Mouse (Mus musculus) forebrain, embryonic 13.5 days (tissue): Measurements from ENCODE around the gene Ahcyl2. TPM values are rescaled to one million over a fixed set of nuclear protein-coding genes. Genes with fewer than 3 reads are reported as not detected.

ENCODE experiments used
- ATAC-seq: fragments of 200-750 bp; cut with Nextera tagmentation; 2 replicates; pipeline ENCODE4 v1.8.0; 2017
- H3K27ac ChIP-seq: fragments of 300-500 bp; sonication (generic); 2 replicates; pipeline ENCODE4 v1.5.1; 2015; ENCODE audit warnings: inconsistent platforms, mild to moderate bottlenecking, moderate library complexity
- H3K27me3 ChIP-seq: fragments of 300-500 bp; sonication (generic); 2 replicates; pipeline ENCODE4 v1.6.1; 2015; ENCODE audit warnings: mild to moderate bottlenecking, inconsistent platforms
- H3K36me3 ChIP-seq: fragments of 300-500 bp; sonication (generic); 2 replicates; pipeline ENCODE4 v1.6.1; 2015; ENCODE audit warnings: mild to moderate bottlenecking, inconsistent platforms; ENCODE audit not compliant: poor library complexity, severe bottlenecking
- H3K4me1 ChIP-seq: fragments of 300-500 bp; sonication (generic); 2 replicates; pipeline ENCODE4 v1.6.1; 2015; ENCODE audit warnings: inconsistent platforms
- H3K4me2 ChIP-seq: fragments of 300-500 bp; sonication (generic); 2 replicates; pipeline ENCODE4 v1.6.1; 2015; ENCODE audit warnings: inconsistent platforms, mild to moderate bottlenecking, moderate library complexity
- H3K4me3 ChIP-seq: fragments of 300-500 bp; sonication (generic); 2 replicates; pipeline ENCODE4 v1.5.1; 2015; ENCODE audit warnings: mild to moderate bottlenecking, inconsistent platforms
- H3K9ac ChIP-seq: fragments of 300-500 bp; sonication (generic); 2 replicates; pipeline ENCODE4 v1.6.1; 2015; ENCODE audit warnings: mild to moderate bottlenecking, inconsistent platforms
- H3K9me3 ChIP-seq: fragments of 300-500 bp; sonication (generic); replicated peaks from 2 replicates; pipeline ENCODE4 v1.6.1; 2016; ENCODE audit warnings: inconsistent platforms
- WGBS: fragments of 180-500 bp; shearing (Covaris S2); methylation state at CpG from one replicate; pipeline ENCODE4 v1.1.7; 2015; 5-methylcytosine and 5-hydroxymethylcytosine counted together
- polyA plus RNA-seq: library from polyadenylated mRNA; unstranded; fragments of >200 nt; fragmentation: Nextera tagmentation; extraction: Ambion mirVana; gene quantifications from 2 replicates; pipeline ENCODE4 v1.2.1, GENCODE M21; 2015

The Ahcyl2 gene
- polyA plus RNA-seq, 1 experiment from 2014 or later, result 11.1 TPM

- Histone ChIP-seq H3K9ac (no peak overlapping the region), H3K4me3 (no peak overlapping the region), H3K27ac (no peak overlapping the region), H3K9me3 (no peaks in the 10 kb centered on the region), H3K4me2 (no peak overlapping the region), H3K4me1 (no peaks in the 10 kb centered on the region), H3K27me3 (no peaks in the 10 kb centered on the region), H3K36me3 (no peaks in the 10 kb centered on the region)
- no peak for ATAC-seq
Measured at GRCm38 (mm10) chr6:29930087-29930486, 162.3 kb downstream of the Ahcyl2 start.

DNA sequence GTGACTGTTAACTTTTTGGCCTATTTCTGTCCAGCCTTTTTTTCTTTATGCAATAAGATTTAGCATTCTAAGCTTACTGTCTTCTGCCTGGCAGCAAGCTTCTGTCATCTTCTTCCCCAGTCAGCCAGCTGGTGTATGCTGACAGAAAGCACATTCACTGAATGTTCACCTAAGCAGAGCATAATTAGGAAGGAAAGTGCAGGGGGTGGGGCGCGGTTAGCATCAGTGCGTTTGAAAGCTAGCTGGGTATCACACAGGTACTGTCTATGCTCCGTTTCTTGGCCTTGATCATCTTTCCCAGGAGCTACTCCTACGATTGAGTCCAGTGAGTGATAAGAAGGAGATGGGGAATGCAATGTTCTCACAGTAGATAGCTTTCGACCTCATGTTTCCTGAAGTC lies 162.9 kb downstream of the Ahcyl2 start:
- 88% methylated on average over 6 of the region's 6 CpGs for WGBS
- no peak overlapping the region for H3K27ac ChIP-seq

DNA sequence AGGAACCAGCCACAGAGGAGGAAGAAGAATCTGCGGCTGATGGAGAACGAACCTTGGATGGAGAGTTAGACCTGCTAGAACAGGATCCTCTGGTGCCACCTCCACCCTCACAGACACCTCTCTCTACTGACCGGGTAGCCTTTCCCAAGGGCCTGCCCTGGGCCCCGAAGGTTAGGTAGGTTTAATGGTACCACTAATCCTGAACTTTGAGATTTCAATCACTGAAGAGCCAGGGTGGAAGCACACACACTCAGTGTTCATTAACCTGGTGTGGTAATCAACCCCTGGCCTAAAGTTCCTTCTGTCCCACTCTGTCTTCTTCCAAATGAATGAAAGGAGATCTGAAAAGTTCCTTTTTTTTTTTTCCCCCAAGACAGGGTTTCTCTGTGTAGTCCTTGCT lies 163.4 kb downstream of the Ahcyl2 start:
- no peaks in the 10 kb centered on the region for H3K9me3 ChIP-seq
- H3K27ac ChIP-seq, result no peak overlapping the region
- H3K4me1 ChIP-seq, result no peaks in the 10 kb centered on the region
- H3K36me3 ChIP-seq, result no peaks in the 10 kb centered on the region
- no peak for ATAC-seq
- no peaks in the 10 kb centered on the region for H3K27me3 ChIP-seq
- no peak overlapping the region for H3K4me2 ChIP-seq
- no peak overlapping the region for H3K4me3 ChIP-seq
- WGBS, result 87% methylated on average over 4 of the region's 4 CpGs
- no peak overlapping the region for H3K9ac ChIP-seq

More for the DNA sequence above, 162.9 kb downstream of the Ahcyl2 start:
- no peaks in the 10 kb centered on the region for H3K4me1 ChIP-seq
- no peak overlapping the region for H3K9ac ChIP-seq
- H3K9me3 ChIP-seq, result no peaks in the 10 kb centered on the region
- no peak overlapping the region for H3K4me3 ChIP-seq
- H3K36me3 ChIP-seq, result no peaks in the 10 kb centered on the region
- H3K4me2 ChIP-seq, result no peak overlapping the region
- ATAC-seq, result no peak
- H3K27me3 ChIP-seq, result no peaks in the 10 kb centered on the region

DNA sequence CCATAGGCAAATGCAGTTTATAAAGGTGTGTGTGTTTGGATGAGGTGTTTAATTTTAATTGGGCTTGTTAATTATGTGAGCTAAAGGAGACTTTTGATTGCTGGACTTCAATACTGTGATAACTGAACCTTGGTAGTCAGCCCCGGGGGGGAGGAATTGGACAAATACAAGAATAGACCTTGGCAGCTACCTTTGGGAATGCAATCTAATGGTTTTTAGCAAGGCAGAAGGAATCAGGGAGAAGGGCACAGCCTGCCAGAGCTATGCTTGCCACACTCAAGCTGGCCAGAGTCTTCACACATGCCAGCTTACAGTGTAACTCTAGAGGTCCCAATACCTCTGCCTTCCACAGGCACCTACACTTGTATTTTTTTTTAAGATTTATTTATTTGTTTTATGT lies 167.9 kb downstream of the Ahcyl2 start:
- no peaks in the 10 kb centered on the region for H3K27me3 ChIP-seq
- no peak overlapping the region for H3K4me2 ChIP-seq
- no peaks in the 10 kb centered on the region for H3K9me3 ChIP-seq
- no peak overlapping the region for H3K4me3 ChIP-seq
- ATAC-seq, result no peak
- no peaks in the 10 kb centered on the region for H3K4me1 ChIP-seq
- no peak overlapping the region for H3K9ac ChIP-seq
- WGBS, result 77% methylated on average over 1 of the region's 1 CpGs
- H3K36me3 ChIP-seq, result no peaks in the 10 kb centered on the region
- no peak overlapping the region for H3K27ac ChIP-seq

GRCm38 (mm10) chr6:29940428-29940827 lies 172.6 kb downstream of the Ahcyl2 start:
- Histone ChIP-seq H3K4me1 (0 out of 2 replicates have a peak, but pooled peaks cover 4% of the 10 kb centered on the region), H3K27ac (no peak overlapping the region), H3K27me3 (no peaks in the 10 kb centered on the region), H3K9ac (no peak overlapping the region), H3K4me2 (no peak overlapping the region), H3K36me3 (no peaks in the 10 kb centered on the region), H3K9me3 (no peaks in the 10 kb centered on the region), H3K4me3 (no peak overlapping the region)
- WGBS, result 83% methylated on average over 4 of the region's 4 CpGs
- ATAC-seq, result no peak

DNA sequence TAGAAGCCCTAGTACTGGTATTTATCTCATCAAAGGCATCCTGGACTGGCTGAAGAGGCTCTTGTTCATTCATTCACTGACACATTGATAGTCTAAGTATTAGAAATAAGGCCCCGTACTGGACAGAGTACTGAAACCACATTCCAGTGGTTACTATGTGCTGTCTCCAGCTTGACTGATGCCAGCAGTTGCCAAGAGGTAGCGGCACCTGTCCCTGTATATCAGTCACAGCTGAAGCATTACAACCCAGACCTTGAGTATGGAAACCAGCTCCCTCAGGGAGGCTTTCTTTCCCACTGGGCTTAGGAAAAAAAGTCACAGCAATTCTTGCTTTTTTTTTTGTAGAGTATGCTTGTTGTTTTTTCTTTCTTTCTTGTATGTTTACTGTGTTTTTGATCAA lies 173.2 kb downstream of the Ahcyl2 start:
- no peak for ATAC-seq
- Histone ChIP-seq H3K27me3 (no peaks in the 10 kb centered on the region), H3K4me2 (no peak overlapping the region), H3K4me3 (no peak overlapping the region), H3K4me1 (0 out of 2 replicates have a peak, but pooled peaks cover 4% of the 10 kb centered on the region), H3K27ac (no peak overlapping the region), H3K9me3 (no peaks in the 10 kb centered on the region), H3K9ac (no peak overlapping the region), H3K36me3 (no peaks in the 10 kb centered on the region)
- 91% methylated on average over 2 of the region's 2 CpGs for WGBS

DNA sequence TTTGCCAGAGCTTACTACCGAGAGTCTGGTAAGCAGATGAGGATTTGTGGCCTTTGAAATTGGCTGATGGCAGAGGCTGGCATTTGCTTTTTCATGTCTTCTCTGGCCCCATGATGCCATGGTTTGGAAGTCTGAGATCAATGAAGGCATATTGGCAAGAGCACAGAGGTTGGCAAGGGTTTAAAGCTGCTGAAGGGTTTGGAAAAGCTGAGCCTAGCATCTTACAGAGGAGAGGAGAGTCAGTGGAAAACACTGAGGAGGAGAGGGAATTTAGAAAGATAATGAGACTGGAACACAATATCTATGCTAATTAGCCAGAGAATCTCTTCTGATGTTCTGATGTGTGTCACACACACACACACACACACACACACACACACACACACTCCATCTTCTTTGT lies 176.7 kb downstream of the Ahcyl2 start:
- Histone ChIP-seq H3K9me3 (no peaks in the 10 kb centered on the region), H3K4me3 (no peak overlapping the region), H3K4me1 (0 out of 2 replicates have a peak, but pooled peaks cover 4% of the 10 kb centered on the region), H3K9ac (no peak overlapping the region), H3K4me2 (no peak overlapping the region), H3K36me3 (no peaks in the 10 kb centered on the region), H3K27ac (no peak overlapping the region; the same call in 1 of the 2 replicates), H3K27me3 (no peaks in the 10 kb centered on the region)
- 56% methylated on average over 1 of the region's 1 CpGs for WGBS
- ATAC-seq, result no peak

- WGBS, result 88% methylated on average over 2 of the region's 2 CpGs
- Histone ChIP-seq H3K27me3 (no peaks in the 10 kb centered on the region), H3K36me3 (no peaks in the 10 kb centered on the region), H3K9me3 (no peaks in the 10 kb centered on the region), H3K4me1 (0 out of 2 replicates have a peak, but pooled peaks cover 4% of the 10 kb centered on the region), H3K9ac (no peak overlapping the region), H3K4me2 (no peak overlapping the region), H3K27ac (no peak overlapping the region), H3K4me3 (no peak overlapping the region)
- no peak for ATAC-seq
Measured at GRCm38 (mm10) chr6:29946568-29946967, 178.8 kb downstream of the Ahcyl2 start.

GRCm38 (mm10) chr6:29947823-29948222 lies 180.0 kb downstream of the Ahcyl2 start:
- H3K4me2 ChIP-seq, result no peak overlapping the region
- no peak overlapping the region for H3K27ac ChIP-seq
- H3K4me1 ChIP-seq, result 0 out of 2 replicates have a peak, but pooled peaks cover 4% of the 10 kb centered on the region
- no peak for ATAC-seq
- H3K9me3 ChIP-seq, result no peaks in the 10 kb centered on the region
- H3K36me3 ChIP-seq, result no peaks in the 10 kb centered on the region
- H3K9ac ChIP-seq, result no peak overlapping the region
- no peaks in the 10 kb centered on the region for H3K27me3 ChIP-seq
- WGBS, result 76% methylated on average over 6 of the region's 6 CpGs
- no peak overlapping the region for H3K4me3 ChIP-seq

DNA sequence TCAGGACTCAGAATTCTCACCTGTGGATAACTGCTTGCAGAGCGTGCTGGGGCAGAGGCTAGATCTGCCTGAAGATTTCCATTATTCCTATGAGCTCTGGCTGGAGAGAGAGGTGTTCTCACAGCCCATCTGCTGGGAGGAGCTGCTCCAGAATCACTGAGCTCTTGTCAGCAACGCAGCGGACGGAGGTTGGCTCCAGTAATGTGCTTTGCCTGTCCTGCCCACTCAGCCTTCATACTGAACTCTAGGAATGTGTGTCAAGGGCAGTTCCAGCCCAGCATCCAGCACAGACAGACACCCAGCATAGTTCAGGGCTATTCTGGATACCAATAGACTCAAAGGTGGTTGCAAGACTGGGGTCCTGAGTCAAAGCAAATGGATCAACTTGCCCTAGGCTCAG lies 188.9 kb downstream of the Ahcyl2 start:
- no peaks in the 10 kb centered on the region for H3K36me3 ChIP-seq

DNA sequence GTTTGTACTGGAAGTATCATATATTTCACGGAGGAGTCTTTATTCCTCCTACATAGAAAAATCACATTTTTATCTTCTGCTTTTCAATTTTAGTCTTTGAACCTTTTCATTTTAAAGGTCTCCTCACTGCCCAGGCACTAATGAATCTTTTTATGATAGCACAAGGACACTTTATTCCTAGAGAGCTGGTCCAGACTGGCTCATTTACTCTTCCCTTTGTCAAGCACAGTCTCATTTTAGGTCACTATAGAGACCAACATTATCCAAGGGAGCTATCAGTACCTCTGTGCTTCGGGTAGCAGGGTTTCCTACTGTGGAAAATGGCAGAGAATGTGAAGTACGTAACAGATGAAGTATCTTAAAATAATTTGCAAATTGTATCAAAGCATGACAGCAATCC lies 190.9 kb downstream of the Ahcyl2 start:
- WGBS, result 56% methylated on average over 3 of the region's 3 CpGs
- no peak for ATAC-seq

More for the DNA sequence above, 188.9 kb downstream of the Ahcyl2 start:
- no peak overlapping the region for H3K4me2 ChIP-seq
- no peak for ATAC-seq
- H3K27ac ChIP-seq, result no peak overlapping the region
- no peak overlapping the region for H3K9ac ChIP-seq
- WGBS, result 89% methylated on average over 4 of the region's 4 CpGs
- H3K27me3 ChIP-seq, result no peaks in the 10 kb centered on the region
- H3K4me1 ChIP-seq, result no peaks in the 10 kb centered on the region
- no peak overlapping the region for H3K4me3 ChIP-seq
- no peaks in the 10 kb centered on the region for H3K9me3 ChIP-seq

GRCm38 (mm10) chr6:29961081-29961480 lies 193.3 kb downstream of the Ahcyl2 start:
- H3K4me3 ChIP-seq, result no peak overlapping the region
- no peak overlapping the region for H3K4me2 ChIP-seq
- H3K9me3 ChIP-seq, result no peaks in the 10 kb centered on the region
- no peaks in the 10 kb centered on the region for H3K4me1 ChIP-seq
- 90% methylated on average over 6 of the region's 6 CpGs for WGBS
- no peak overlapping the region for H3K27ac ChIP-seq
- no peaks in the 10 kb centered on the region for H3K36me3 ChIP-seq
- H3K9ac ChIP-seq, result no peak overlapping the region
- no peaks in the 10 kb centered on the region for H3K27me3 ChIP-seq
- no peak for ATAC-seq

More for the DNA sequence above, 190.9 kb downstream of the Ahcyl2 start:
- H3K4me2 ChIP-seq, result no peak overlapping the region
- no peaks in the 10 kb centered on the region for H3K36me3 ChIP-seq
- no peaks in the 10 kb centered on the region for H3K9me3 ChIP-seq
- H3K4me1 ChIP-seq, result no peaks in the 10 kb centered on the region
- H3K9ac ChIP-seq, result no peak overlapping the region
- H3K27ac ChIP-seq, result no peak overlapping the region
- H3K4me3 ChIP-seq, result no peak overlapping the region
- no peaks in the 10 kb centered on the region for H3K27me3 ChIP-seq
